Mouse (Mus musculus): ENCODE measurements at regions not wholly inside any gene's neighbourhood (a gene's known extent, or its start where the extent isn't known, plus 50 kb on each side); places are given as distances from the start of the nearest gene placed in this dataset.

DNA sequence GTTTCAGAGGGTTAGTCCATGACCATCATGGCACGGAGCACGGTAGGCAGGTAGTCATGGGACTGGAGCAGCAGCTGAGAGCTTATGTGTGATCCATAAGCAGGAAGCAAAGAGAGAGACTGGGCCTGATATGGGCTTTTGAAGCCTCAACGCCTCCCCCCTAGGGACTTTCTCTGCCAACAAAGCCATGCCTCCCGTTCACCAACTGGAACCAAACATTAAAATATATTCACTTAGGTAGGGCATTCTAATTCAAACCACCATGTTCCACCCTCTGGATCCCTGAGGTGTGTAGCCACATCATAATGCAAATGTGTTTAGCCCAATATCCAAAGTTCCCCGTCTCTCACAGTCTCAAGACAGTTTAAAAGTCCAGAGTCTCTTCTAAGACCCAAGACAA lies 85.3 kb upstream of the Ltbp1 start:
- no peak for DNase-seq (ENCODE audit: low spot score in 2 of 2)
- no peak overlapping the region for H3K27ac ChIP-seq
- TF ChIP-seq CTCF (conservative IDR thresholded peaks at IDR 0.05), result no peak
- H3K4me3 ChIP-seq, result no peak overlapping the region

GRCm38 (mm10) chr17:74921413-74921812 lies 84.0 kb upstream of the Ltbp1 start:
- no peak overlapping the region for H3K4me3 ChIP-seq
- no peak for TF ChIP-seq CTCF (conservative IDR thresholded peaks at IDR 0.05)
- H3K27ac ChIP-seq, result no peak overlapping the region
- DNase-seq (ENCODE audit: low spot score in 2 of 2), result no peak

- H3K27ac ChIP-seq, result no peak overlapping the region
- no peak for TF ChIP-seq CTCF (conservative IDR thresholded peaks at IDR 0.05)
- no peak for DNase-seq (ENCODE audit: low spot score in 2 of 2)
- H3K4me3 ChIP-seq, result no peak overlapping the region
Observed at GRCm38 (mm10) chr17:74922016-74922415, 83.4 kb upstream of the Ltbp1 start.

DNA sequence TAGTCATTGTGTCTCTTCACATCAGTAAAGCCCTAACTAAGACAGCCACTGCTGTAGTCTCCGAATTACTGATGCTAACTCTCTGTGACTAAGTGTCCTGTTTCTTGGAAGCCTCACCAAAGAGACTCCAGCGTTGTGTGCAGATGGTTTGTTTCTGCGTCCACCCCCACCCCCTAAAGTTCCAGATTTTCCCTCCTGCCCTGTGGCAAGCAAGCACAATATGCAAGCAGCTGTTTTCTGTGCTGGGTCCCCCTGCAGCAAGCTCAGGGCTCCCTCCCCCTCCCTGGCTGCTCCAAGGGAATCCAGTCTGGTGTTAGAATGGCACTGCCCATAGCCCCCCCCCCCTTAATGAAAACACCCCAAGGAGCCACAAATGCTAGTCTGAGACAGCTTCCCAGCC lies 82.8 kb upstream of the Ltbp1 start:
- no peak overlapping the region for H3K4me3 ChIP-seq
- H3K27ac ChIP-seq, result no peak overlapping the region
- TF ChIP-seq CTCF (conservative IDR thresholded peaks at IDR 0.05), result no peak
- peak; percentile 6 to 14 for DNase-seq (ENCODE audit: low spot score in 2 of 2)

- no peak overlapping the region for H3K4me3 ChIP-seq
- no peak for TF ChIP-seq CTCF (conservative IDR thresholded peaks at IDR 0.05)
- H3K27ac ChIP-seq, result no peak overlapping the region
- DNase-seq (ENCODE audit: low spot score in 2 of 2), result no peak
Observed at GRCm38 (mm10) chr17:74923101-74923500, 82.3 kb upstream of the Ltbp1 start.

GRCm38 (mm10) chr17:74925131-74925530 lies 80.2 kb upstream of the Ltbp1 start:
- H3K27ac ChIP-seq, result no peak overlapping the region
- no peak for TF ChIP-seq CTCF (conservative IDR thresholded peaks at IDR 0.05)
- no peak for DNase-seq (ENCODE audit: low spot score in 2 of 2)
- H3K4me3 ChIP-seq, result no peak overlapping the region

DNA sequence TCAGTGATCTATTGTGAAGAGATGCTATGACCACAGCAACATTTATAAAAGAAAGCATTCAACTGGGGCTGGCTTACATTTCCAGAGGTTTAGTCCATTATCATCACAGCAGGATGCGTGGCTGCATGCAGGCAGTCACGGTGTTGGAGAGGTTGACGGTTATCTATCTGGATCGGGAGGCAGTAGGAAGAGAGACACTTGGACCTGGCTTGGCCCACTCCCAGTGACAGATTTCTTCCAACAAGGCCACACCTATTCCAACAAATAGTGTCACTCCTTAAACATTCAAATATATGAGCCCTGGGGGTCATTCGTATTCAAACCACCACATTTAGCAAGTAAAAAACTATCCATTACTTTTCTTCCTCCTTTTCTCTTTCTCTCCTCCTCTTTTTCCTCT lies 77.4 kb upstream of the Ltbp1 start:
- H3K4me3 ChIP-seq, result no peak overlapping the region
- no peak for DNase-seq (ENCODE audit: low spot score in 2 of 2)
- H3K27ac ChIP-seq, result no peak overlapping the region
- no peak for TF ChIP-seq CTCF (conservative IDR thresholded peaks at IDR 0.05)

DNA sequence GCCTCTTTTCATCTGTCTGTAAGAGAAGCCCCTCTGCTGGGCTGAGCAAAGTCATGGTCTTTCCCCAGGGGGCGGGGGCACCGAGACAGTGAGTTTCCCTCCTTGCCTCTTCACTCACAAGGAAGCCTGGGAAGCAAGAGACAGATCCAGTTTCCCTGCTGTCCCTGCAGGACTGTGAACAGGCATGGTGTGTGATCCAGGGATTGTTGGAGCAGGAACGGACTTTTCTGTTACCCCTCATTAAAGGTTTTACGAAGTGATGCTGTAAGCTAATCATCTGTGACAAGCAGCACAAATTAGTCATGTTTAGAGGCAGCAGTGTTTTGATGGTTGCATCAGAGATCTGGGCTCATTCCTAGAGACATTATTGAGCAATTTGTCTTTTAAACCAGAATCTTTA lies 73.8 kb upstream of the Ltbp1 start:
- no peak overlapping the region for H3K4me3 ChIP-seq
- DNase-seq (ENCODE audit: low spot score in 2 of 2), result no peak
- no peak overlapping the region for H3K27ac ChIP-seq
- TF ChIP-seq CTCF (conservative IDR thresholded peaks at IDR 0.05), result no peak

GRCm38 (mm10) chr17:74941393-74941792 lies 64.0 kb upstream of the Ltbp1 start:
- no peak for DNase-seq (ENCODE audit: low spot score in 2 of 2)
- TF ChIP-seq CTCF (conservative IDR thresholded peaks at IDR 0.05), result no peak
- Histone ChIP-seq H3K27ac (no peak overlapping the region), H3K4me3 (no peak overlapping the region)

GRCm38 (mm10) chr17:74942984-74943801 lies 62.2 kb upstream of the Ltbp1 start:
- H3K4me3 ChIP-seq, result no peak overlapping the region
- no peak overlapping the region for H3K27ac ChIP-seq
- no peak for DNase-seq (ENCODE audit: low spot score in 2 of 2)
- TF ChIP-seq CTCF (conservative IDR thresholded peaks at IDR 0.05), result no peak

DNA sequence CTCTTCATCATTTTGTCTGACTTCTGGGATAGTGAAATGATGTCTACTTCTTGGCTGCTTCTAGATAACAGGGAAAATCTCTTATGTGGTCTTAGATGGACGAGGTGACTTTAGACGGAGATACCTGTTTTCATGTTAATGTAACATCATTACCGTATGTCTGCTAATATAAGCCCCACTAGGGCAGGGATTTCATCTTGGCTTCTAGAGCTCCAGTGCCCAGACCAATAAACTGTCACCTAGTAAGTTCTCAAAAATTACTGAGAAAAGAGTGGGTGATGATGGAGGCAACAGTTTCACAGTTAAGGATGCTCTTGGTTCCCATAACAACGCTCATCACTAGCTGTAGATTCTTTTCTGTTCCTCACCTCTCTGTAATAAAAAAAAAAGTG lies 61.6 kb upstream of the Ltbp1 start:
- DNase-seq (ENCODE audit: low spot score in 2 of 2), result no peak
- no peak overlapping the region for H3K27ac ChIP-seq
- no peak for TF ChIP-seq CTCF (conservative IDR thresholded peaks at IDR 0.05)
- H3K4me3 ChIP-seq, result no peak overlapping the region

DNA sequence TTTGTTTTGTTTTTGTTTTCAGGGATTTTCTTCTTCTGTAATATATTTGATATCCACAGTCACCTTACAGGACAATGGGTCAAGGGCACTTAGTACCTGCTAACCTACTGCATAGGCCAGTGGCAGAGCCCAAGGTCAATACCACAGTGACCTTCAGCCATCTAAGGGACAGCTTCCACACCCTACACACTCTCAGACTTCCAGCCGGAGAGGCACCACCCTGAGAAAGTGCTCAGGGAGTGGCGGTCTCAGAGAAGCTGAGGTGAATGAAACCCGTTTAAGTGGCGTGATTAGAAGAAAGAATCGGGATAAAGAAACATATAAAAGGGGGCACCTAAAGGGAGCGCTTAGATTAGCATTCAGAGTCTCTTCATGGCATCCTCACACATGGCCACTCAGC lies 60.2 kb upstream of the Ltbp1 start:
- no peak for DNase-seq (ENCODE audit: low spot score in 2 of 2)
- no peak for TF ChIP-seq CTCF (conservative IDR thresholded peaks at IDR 0.05)
- Histone ChIP-seq H3K4me3 (no peak overlapping the region), H3K27ac (no peak overlapping the region)

GRCm38 (mm10) chr17:74948476-74948875 lies 56.9 kb upstream of the Ltbp1 start:
- no peak for TF ChIP-seq CTCF (conservative IDR thresholded peaks at IDR 0.05)

GRCm38 (mm10) chr17:74950316-74950715 lies 55.1 kb upstream of the Ltbp1 start:
- no peak for DNase-seq (ENCODE audit: low spot score in 2 of 2)
- H3K4me3 ChIP-seq, result no peak overlapping the region
- no peak for TF ChIP-seq CTCF (conservative IDR thresholded peaks at IDR 0.05)

More at GRCm38 (mm10) chr17:74948476-74948875, 56.9 kb upstream of the Ltbp1 start:
- H3K4me3 ChIP-seq, result no peak overlapping the region
- H3K27ac ChIP-seq, result no peak overlapping the region
- no peak for DNase-seq (ENCODE audit: low spot score in 2 of 2)

More at GRCm38 (mm10) chr17:74950316-74950715, 55.1 kb upstream of the Ltbp1 start:
- H3K27ac ChIP-seq, result no peak overlapping the region
